Mouse (Mus musculus) liver, embryonic 16.5 days (tissue): ENCODE data around the gene Ppm1j. TPM values are rescaled to one million over a fixed set of nuclear protein-coding genes. Genes with fewer than 3 reads are reported as not detected.
"Not testable (repeated sequence)": the region's sequence is repeated elsewhere in the genome, so short reads cannot be mapped to it uniquely, and the experiment has no call there.

Source experiments
- ATAC-seq: fragments of 200-750 bp; cut with Nextera tagmentation; 2 replicates; pipeline ENCODE4 v1.8.0; 2017; ENCODE audit warnings: low read depth, mild to moderate bottlenecking, moderate number of reproducible peaks, moderate library complexity
- H3K27ac ChIP-seq: fragments of 300-500 bp; sonication (generic); 2 replicates; pipeline ENCODE4 v1.5.1; 2014; ENCODE audit warnings: mild to moderate bottlenecking, low read length
- H3K27me3 ChIP-seq: fragments of 300-500 bp; sonication (generic); 2 replicates; pipeline ENCODE4 v1.6.1; 2014; ENCODE audit warnings: low read depth, low read length, mixed read lengths; ENCODE audit not compliant: control insufficient read depth, insufficient read depth
- H3K36me3 ChIP-seq: fragments of 300-500 bp; sonication (generic); 2 replicates; pipeline ENCODE4 v1.6.1; 2014; ENCODE audit warnings: mild to moderate bottlenecking; ENCODE audit not compliant: control insufficient read depth, insufficient read depth
- H3K4me1 ChIP-seq: fragments of 300-500 bp; sonication (generic); 2 replicates; pipeline ENCODE4 v1.6.1; 2014; ENCODE audit warnings: low read depth, low read length, mixed read lengths; ENCODE audit not compliant: control insufficient read depth
- H3K4me2 ChIP-seq: fragments of 300-500 bp; sonication (generic); 2 replicates; pipeline ENCODE4 v1.6.1; 2014; ENCODE audit warnings: low read depth, low read length, mixed read lengths
- H3K4me3 ChIP-seq: fragments of 300-500 bp; sonication (generic); 2 replicates; pipeline ENCODE4 v1.5.1; 2014; ENCODE audit warnings: low read depth, mild to moderate bottlenecking, low read length
- H3K9ac ChIP-seq: fragments of 300-500 bp; sonication (generic); 2 replicates; pipeline ENCODE4 v1.6.1; 2014; ENCODE audit warnings: low read depth, low read length
- H3K9me3 ChIP-seq: fragments of 300-500 bp; sonication (generic); replicated peaks from 2 replicates; pipeline ENCODE4 v1.6.1; 2016; ENCODE audit warnings: low read length; ENCODE audit not compliant: control insufficient read depth
- WGBS: fragments of 180-500 bp; shearing (Covaris S2); extraction: QIAGEN DNeasy Blood & Tissue Kit; methylation state at CpG from one replicate; pipeline ENCODE4 v1.1.7; 2014; ENCODE audit not compliant: insufficient replicate concordance; 5-methylcytosine and 5-hydroxymethylcytosine counted together
- polyA plus RNA-seq: library from polyadenylated mRNA; unstranded; fragments of >200 nt; fragmentation: Nextera tagmentation; extraction: Ambion mirVana; gene quantifications from 2 replicates; pipeline ENCODE4 v1.2.1, GENCODE M21; 2015

Ppm1j gene
- polyA plus RNA-seq = 0.23 and 0.27 TPM in 2 replicates

GRCm38 (mm10) chr3:104780561-104781420 is at the start of gene Ppm1j:
Gene Ppm1j, plus strand, starts transcription at chr3:104781056.
- H3K36me3 ChIP-seq = no peaks in the 10 kb centered on the region
- peak within 1 kb of the TSS; percentile 18; the same call in 1 of the 2 replicates for H3K9ac ChIP-seq
- no peaks in the 10 kb centered on the region for H3K9me3 ChIP-seq
- H3K27ac ChIP-seq = no peak within 1 kb of the TSS
- peak within 1 kb of the TSS; percentile 72 for H3K4me2 ChIP-seq
- 1% methylated on average over 56 of the region's 56 CpGs for WGBS
- H3K4me3 ChIP-seq = peak within 1 kb of the TSS; percentile 55
- H3K4me1 ChIP-seq = peaks cover 16% of the 10 kb centered on the region
- H3K27me3 ChIP-seq = peaks cover 89% of the 10 kb centered on the region
- peak; percentile 74 for ATAC-seq

GRCm38 (mm10) chr3:104732907-104733306 is 47.9 kb upstream of the Ppm1j start:
- no peak for ATAC-seq
- Histone ChIP-seq H3K9ac (no peak overlapping the region), H3K9me3 (no peaks in the 10 kb centered on the region), H3K36me3 (no peaks in the 10 kb centered on the region), H3K4me3 (no peak overlapping the region), H3K4me1 (no peaks in the 10 kb centered on the region), H3K4me2 (no peak overlapping the region), H3K27me3 (no peaks in the 10 kb centered on the region), H3K27ac (no peak overlapping the region)
- 59% methylated on average over 3 of the region's 3 CpGs for WGBS

GRCm38 (mm10) chr3:104734654-104735053 is 46.2 kb upstream of the Ppm1j start:
- H3K36me3 ChIP-seq = no peaks in the 10 kb centered on the region
- H3K9ac ChIP-seq = no peak overlapping the region
- H3K4me1 ChIP-seq = no peaks in the 10 kb centered on the region
- ATAC-seq = no peak
- H3K4me2 ChIP-seq = no peak overlapping the region
- no peak overlapping the region for H3K4me3 ChIP-seq
- H3K27me3 ChIP-seq = no peaks in the 10 kb centered on the region
- no peak overlapping the region for H3K27ac ChIP-seq
- H3K9me3 ChIP-seq = no peaks in the 10 kb centered on the region
- WGBS = 49% methylated on average over 7 of the region's 7 CpGs

GRCm38 (mm10) chr3:104741954-104742353 is 38.9 kb upstream of the Ppm1j start:
- H3K4me1 ChIP-seq = no peaks in the 10 kb centered on the region
- no peaks in the 10 kb centered on the region for H3K36me3 ChIP-seq
- no peak overlapping the region for H3K9ac ChIP-seq
- no peaks in the 10 kb centered on the region for H3K27me3 ChIP-seq
- ATAC-seq = no peak
- 77% methylated on average over 3 of the region's 3 CpGs for WGBS
- no peak overlapping the region for H3K27ac ChIP-seq
- no peak overlapping the region for H3K4me2 ChIP-seq
- H3K9me3 ChIP-seq = no peaks in the 10 kb centered on the region
- no peak overlapping the region for H3K4me3 ChIP-seq

- Histone ChIP-seq H3K36me3 (no peaks in the 10 kb centered on the region), H3K9me3 (no peaks in the 10 kb centered on the region), H3K9ac (no peak overlapping the region), H3K4me1 (no peaks in the 10 kb centered on the region), H3K27ac (no peak overlapping the region), H3K27me3 (no peaks in the 10 kb centered on the region), H3K4me2 (no peak overlapping the region), H3K4me3 (no peak overlapping the region)
- no peak for ATAC-seq
- WGBS = 50% methylated on average over 1 of the region's 1 CpGs
Measured at GRCm38 (mm10) chr3:104743161-104743560, 37.7 kb upstream of the Ppm1j start.

- H3K9ac ChIP-seq = no peak overlapping the region
- H3K4me3 ChIP-seq = no peak overlapping the region
- 15% methylated on average over 1 of the region's 1 CpGs for WGBS
- no peaks in the 10 kb centered on the region for H3K4me1 ChIP-seq
- no peaks in the 10 kb centered on the region for H3K9me3 ChIP-seq
- no peaks in the 10 kb centered on the region for H3K27me3 ChIP-seq
- ATAC-seq = no peak
- H3K36me3 ChIP-seq = no peaks in the 10 kb centered on the region
- no peak overlapping the region for H3K27ac ChIP-seq
- H3K4me2 ChIP-seq = no peak overlapping the region
Measured at GRCm38 (mm10) chr3:104743864-104744263, 37.0 kb upstream of the Ppm1j start.

GRCm38 (mm10) chr3:104752845-104753244 is 28.0 kb upstream of the Ppm1j start:
- not testable (repeated sequence) for H3K4me1 ChIP-seq, H3K27me3 ChIP-seq, H3K4me3 ChIP-seq, ATAC-seq, H3K9me3 ChIP-seq, H3K27ac ChIP-seq, H3K9ac ChIP-seq, H3K36me3 ChIP-seq
- 26% methylated on average over 16 of the region's 25 CpGs for WGBS
- peak overlapping the region; percentile 35; the same call in 1 of the 2 replicates for H3K4me2 ChIP-seq

- H3K36me3 ChIP-seq = no peaks in the 10 kb centered on the region
- H3K27ac ChIP-seq = no peak overlapping the region
- H3K4me2 ChIP-seq = peak overlapping the region; percentile 82
- H3K9me3 ChIP-seq = no peaks in the 10 kb centered on the region
- peak; percentile 48; the same call in 1 of the 2 replicates for ATAC-seq
- peak overlapping the region; percentile 50 for H3K4me3 ChIP-seq
- H3K27me3 ChIP-seq = peaks cover 6% of the 10 kb centered on the region
- under 1% methylated on average over 27 of the region's 27 CpGs for WGBS
- peak overlapping the region; percentile 48 for H3K9ac ChIP-seq
- H3K4me1 ChIP-seq = peaks cover 20% of the 10 kb centered on the region
Measured at GRCm38 (mm10) chr3:104758406-104758805, 22.4 kb upstream of the Ppm1j start.

- WGBS = 24% methylated on average over 5 of the region's 5 CpGs
- Histone ChIP-seq H3K27me3 (peaks cover 6% of the 10 kb centered on the region), H3K4me3 (peak overlapping the region; percentile 50), H3K4me1 (peaks cover 20% of the 10 kb centered on the region), H3K4me2 (peak overlapping the region; percentile 82), H3K36me3 (no peaks in the 10 kb centered on the region), H3K27ac (no peak overlapping the region), H3K9me3 (no peaks in the 10 kb centered on the region), H3K9ac (no peak overlapping the region; the same call in 1 of the 2 replicates)
- ATAC-seq = no peak
Measured at GRCm38 (mm10) chr3:104758869-104759268, 22.0 kb upstream of the Ppm1j start.
